Mouse (Mus musculus) neural tube, embryonic 15.5 days (tissue): ENCODE data around the gene Dhrs7b. TPM values are rescaled to one million over a fixed set of nuclear protein-coding genes. Genes with fewer than 3 reads are reported as not detected.
"Not testable (repeated sequence)": the region's sequence is repeated elsewhere in the genome, so short reads cannot be mapped to it uniquely, and the experiment has no call there.

Experiments used
- ATAC-seq: fragments of 200-750 bp; cut with Nextera tagmentation; 2 replicates; pipeline ENCODE4 v1.8.0; 2017; ENCODE audit warnings: mild to moderate bottlenecking, moderate TSS enrichment, moderate library complexity; ENCODE audit not compliant: low FRiP score
- H3K27ac ChIP-seq: fragments of 300-500 bp; sonication (generic); replicated peaks from 2 replicates; pipeline ENCODE4 v1.5.1; 2015; ENCODE audit warnings: mild to moderate bottlenecking, inconsistent platforms
- H3K27me3 ChIP-seq: fragments of 300-500 bp; sonication (generic); replicated peaks from 2 replicates; pipeline ENCODE4 v1.6.1; 2015; ENCODE audit warnings: inconsistent platforms
- H3K36me3 ChIP-seq: fragments of 300-500 bp; sonication (generic); 2 replicates; pipeline ENCODE4 v1.6.1; 2015; ENCODE audit warnings: inconsistent platforms
- H3K4me1 ChIP-seq: fragments of 300-500 bp; sonication (generic); 2 replicates; pipeline ENCODE4 v1.6.1; 2015; ENCODE audit warnings: inconsistent platforms
- H3K4me2 ChIP-seq: fragments of 300-500 bp; sonication (generic); 2 replicates; pipeline ENCODE4 v1.6.1; 2015; ENCODE audit warnings: inconsistent platforms, mild to moderate bottlenecking, moderate library complexity
- H3K4me3 ChIP-seq: fragments of 300-500 bp; sonication (generic); replicated peaks from 2 replicates; pipeline ENCODE4 v1.5.1; 2015; ENCODE audit warnings: mild to moderate bottlenecking, inconsistent platforms
- H3K9ac ChIP-seq: fragments of 300-500 bp; sonication (generic); replicated peaks from 2 replicates; pipeline ENCODE4 v1.6.1; 2015; ENCODE audit warnings: mild to moderate bottlenecking, inconsistent platforms
- H3K9me3 ChIP-seq: fragments of 300-500 bp; sonication (generic); replicated peaks from 2 replicates; pipeline ENCODE4 v1.6.1; 2016; ENCODE audit warnings: inconsistent platforms
- WGBS: fragments of 180-500 bp; shearing (Covaris S2); methylation state at CpG from one replicate; pipeline ENCODE4 v1.1.7; 2015; ENCODE audit warnings: mixed read lengths; 5-methylcytosine and 5-hydroxymethylcytosine counted together
- polyA plus RNA-seq: library from polyadenylated mRNA; unstranded; fragments of >200 nt; fragmentation: Nextera tagmentation; extraction: Ambion mirVana; gene quantifications from 2 replicates; pipeline ENCODE4 v1.2.1, GENCODE M21; 2015

Dhrs7b gene
- polyA plus RNA-seq, 1 experiment from 2014 or later = 38.4 TPM

DNA sequence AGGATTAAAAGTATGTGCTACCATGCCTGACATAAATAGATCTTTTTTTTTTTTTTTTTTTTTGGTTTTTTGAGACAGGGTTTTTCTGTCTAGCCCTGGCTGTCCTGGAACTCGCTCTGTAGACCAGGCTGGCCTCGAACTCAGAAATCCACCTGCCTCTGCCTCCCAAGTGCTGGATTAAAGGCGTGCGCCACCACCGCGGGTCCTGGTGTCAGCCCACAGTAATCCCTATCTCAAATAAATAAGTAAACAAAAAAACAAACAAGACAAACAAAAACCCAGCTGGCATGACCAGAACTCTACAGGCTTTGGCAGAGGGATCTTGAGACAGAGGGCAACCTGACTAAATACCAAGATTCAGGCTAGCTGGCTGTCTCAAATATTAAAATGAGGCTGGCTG is 18.8 kb upstream of the Dhrs7b start, which contains the start of gene Shmt1:
Shmt1 (minus strand) TSS at position 101 of the 400 bp plus-strand sequence.
- H3K27ac ChIP-seq, H3K27me3 ChIP-seq, H3K4me1 ChIP-seq, H3K9ac ChIP-seq, H3K9me3 ChIP-seq, H3K36me3 ChIP-seq, ATAC-seq: not testable (repeated sequence)
- Histone ChIP-seq H3K4me2 (peak within 1 kb of the TSS; percentile 97), H3K4me3 (peak within 1 kb of the TSS; percentile 50)
- WGBS = 28% methylated on average over 6 of the region's 6 CpGs

DNA sequence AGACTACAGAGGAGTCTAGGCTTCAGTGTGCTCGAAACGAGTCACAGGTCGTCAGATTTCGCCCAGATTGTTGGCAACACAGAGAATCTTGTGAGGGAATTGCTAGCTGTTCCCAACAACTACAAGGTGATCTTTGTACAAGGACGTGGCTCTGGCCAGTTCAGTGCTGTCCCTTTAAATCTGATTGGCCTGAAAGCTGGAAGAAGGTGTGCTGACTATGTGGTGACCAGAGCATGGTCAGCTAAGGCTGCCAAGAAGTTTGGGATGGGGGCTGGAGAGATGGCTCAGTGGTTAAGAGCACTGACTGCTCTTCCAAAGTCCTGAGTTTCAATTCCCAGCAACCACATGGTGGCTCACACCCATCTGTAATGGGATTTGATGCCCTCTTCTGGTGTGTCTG is 14.0 kb upstream of the Dhrs7b start:
- no peaks in the 10 kb centered on the region for H3K9me3 ChIP-seq
- ATAC-seq = no peak
- 71% methylated on average over 5 of the region's 5 CpGs for WGBS

DNA sequence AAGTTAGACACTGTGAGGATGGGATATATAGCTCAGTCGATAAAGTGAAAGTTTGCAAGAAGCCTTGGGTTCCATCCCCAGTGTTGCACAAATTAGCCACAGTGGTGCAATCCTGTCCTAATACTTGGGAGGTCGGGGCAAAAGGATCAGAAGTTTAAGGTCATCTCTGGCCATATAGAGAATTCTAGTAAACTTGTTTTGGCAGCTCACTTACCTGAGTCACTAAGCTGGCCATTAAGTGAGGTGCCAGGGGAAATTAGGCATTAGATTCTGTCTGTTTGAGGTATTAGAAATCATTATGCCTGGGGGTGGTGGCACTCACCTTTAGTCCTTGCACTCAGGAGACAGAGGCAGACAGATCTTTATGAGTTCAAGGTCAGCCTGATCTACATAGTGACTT is 6.7 kb upstream of the Dhrs7b start:
- Histone ChIP-seq H3K4me3 (no peak overlapping the region), H3K9me3 (no peaks in the 10 kb centered on the region), H3K27me3 (no peaks in the 10 kb centered on the region), H3K27ac (no peak overlapping the region), H3K4me1 (no peaks in the 10 kb centered on the region), H3K9ac (no peak overlapping the region), H3K4me2 (no peak overlapping the region), H3K36me3 (no peaks in the 10 kb centered on the region)
- 70% methylated on average over 2 of the region's 2 CpGs for WGBS
- no peak for ATAC-seq

More for the DNA sequence above, 14.0 kb upstream of the Dhrs7b start:
- no peaks in the 10 kb centered on the region for H3K27me3 ChIP-seq
- H3K4me3 ChIP-seq = no peak overlapping the region
- no peak overlapping the region for H3K27ac ChIP-seq
- H3K4me2 ChIP-seq = no peak overlapping the region
- H3K4me1 ChIP-seq = 0 out of 2 replicates have a peak, but pooled peaks cover under 1% of the 10 kb centered on the region
- no peak overlapping the region for H3K9ac ChIP-seq
- H3K36me3 ChIP-seq = no peaks in the 10 kb centered on the region

DNA sequence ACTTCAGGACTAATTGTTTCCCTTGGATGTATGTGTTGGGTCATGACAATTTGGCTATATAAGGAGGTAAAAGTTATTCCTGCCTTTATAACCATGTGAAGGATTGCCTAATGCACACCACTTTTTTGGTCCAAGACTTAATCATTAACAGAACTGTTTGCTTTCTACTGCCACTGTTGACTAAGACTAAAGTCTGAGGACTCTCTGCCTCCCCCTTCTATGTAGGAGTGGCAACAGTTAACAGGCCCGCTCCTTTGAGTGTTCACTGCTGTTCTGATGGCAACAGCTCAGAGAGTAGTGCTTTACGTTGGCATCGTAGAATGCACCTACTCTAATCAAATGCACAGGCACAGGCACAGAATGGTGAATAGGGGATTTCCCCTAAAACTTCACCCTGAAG is 5.2 kb upstream of the Dhrs7b start:
- 83% methylated on average over 3 of the region's 3 CpGs for WGBS

DNA sequence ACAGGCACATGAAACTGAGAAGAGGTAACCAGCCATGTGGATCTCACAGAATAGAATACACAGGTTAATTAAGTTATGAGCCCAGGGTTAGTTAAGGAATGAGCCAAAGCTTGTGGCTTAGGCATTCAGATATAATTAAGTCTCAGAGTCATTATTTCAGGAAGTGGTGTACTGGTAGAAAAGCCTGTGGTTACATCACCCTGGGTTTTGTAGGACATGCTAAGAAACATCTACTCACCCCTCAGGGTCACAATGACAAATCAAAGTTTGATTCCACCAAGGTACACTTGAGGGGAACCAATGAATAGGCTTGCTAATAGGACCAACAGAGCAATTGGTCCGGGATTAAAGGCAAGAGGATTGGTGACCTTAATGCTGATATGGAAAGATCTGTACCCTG is 3.7 kb upstream of the Dhrs7b start:
- no peak overlapping the region for H3K9ac ChIP-seq
- H3K27ac ChIP-seq = no peak overlapping the region
- no peak overlapping the region for H3K4me2 ChIP-seq
- no peak for ATAC-seq
- H3K36me3 ChIP-seq = no peaks in the 10 kb centered on the region
- peaks cover 10% of the 10 kb centered on the region for H3K4me1 ChIP-seq
- 52% methylated on average over 1 of the region's 1 CpGs for WGBS
- H3K4me3 ChIP-seq = no peak overlapping the region
- no peaks in the 10 kb centered on the region for H3K27me3 ChIP-seq
- no peaks in the 10 kb centered on the region for H3K9me3 ChIP-seq

More for the DNA sequence above, 5.2 kb upstream of the Dhrs7b start:
- no peak overlapping the region for H3K9ac ChIP-seq
- H3K4me3 ChIP-seq = no peak overlapping the region
- no peaks in the 10 kb centered on the region for H3K27me3 ChIP-seq
- H3K27ac ChIP-seq = no peak overlapping the region
- no peaks in the 10 kb centered on the region for H3K9me3 ChIP-seq
- H3K4me2 ChIP-seq = no peak overlapping the region
- no peaks in the 10 kb centered on the region for H3K36me3 ChIP-seq
- 0 out of 2 replicates have a peak, but pooled peaks cover 2% of the 10 kb centered on the region for H3K4me1 ChIP-seq
- ATAC-seq = no peak

DNA sequence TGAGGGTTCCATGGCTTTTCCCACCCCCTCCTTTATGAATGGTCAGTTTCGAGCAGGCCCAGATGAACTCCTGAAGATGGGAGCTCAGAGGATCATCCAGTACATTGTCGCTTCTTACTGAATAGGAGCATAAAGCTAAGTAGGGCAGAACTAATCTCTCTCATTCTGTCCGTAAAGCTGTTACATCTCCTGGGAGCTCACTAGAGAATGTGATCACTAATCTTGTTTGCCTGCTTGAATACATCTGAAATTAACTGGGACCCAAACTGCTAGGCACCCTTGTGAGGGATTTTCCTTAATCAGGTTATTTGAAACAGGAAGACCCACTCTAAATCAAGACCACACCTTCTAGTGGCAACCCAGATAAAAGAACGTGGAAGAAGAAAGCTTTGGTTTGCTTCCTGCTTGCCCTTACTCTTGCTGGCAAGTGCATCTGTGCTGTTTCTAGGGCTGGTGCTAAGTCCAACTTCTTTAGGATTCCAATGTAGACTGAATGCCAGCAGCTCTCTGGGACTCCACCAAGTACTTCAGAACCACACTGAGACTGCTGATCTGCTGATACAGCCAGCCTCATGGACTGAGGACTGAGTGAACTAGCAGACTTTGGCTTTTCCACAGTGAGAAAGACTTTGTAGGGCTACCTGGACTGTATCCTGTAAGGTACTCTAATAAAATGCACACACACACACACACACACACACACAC is 3.0 kb upstream of the Dhrs7b start:
- no peaks in the 10 kb centered on the region for H3K9me3 ChIP-seq
- H3K27me3 ChIP-seq = no peaks in the 10 kb centered on the region
- no peak for ATAC-seq
- H3K27ac ChIP-seq = no peak overlapping the region
- 34% methylated on average over 4 of the region's 4 CpGs for WGBS
- H3K4me2 ChIP-seq = no peak overlapping the region
- H3K36me3 ChIP-seq = no peaks in the 10 kb centered on the region
- H3K4me3 ChIP-seq = no peak overlapping the region
- no peak overlapping the region for H3K9ac ChIP-seq
- H3K4me1 ChIP-seq = peaks cover 11% of the 10 kb centered on the region

DNA sequence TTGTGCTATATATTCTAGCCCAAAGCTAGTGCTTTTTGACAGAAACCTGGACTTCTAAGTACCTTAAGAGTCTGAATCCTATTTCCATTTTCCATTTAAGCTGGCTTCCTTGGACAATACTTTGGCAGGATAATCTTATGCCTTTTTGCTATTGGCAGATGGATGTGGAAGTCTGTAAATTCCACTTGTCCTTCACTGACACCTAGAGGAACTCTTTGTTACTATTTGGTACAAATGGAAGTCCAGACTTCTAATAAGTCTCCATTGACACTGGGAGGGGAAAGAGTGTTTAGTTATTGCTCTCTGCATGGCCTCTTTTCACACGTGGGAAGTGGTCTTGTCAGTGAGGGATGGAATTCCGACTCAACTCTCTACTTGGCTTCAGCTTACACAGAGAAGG is 1.5 kb upstream of the Dhrs7b start:
- no peaks in the 10 kb centered on the region for H3K27me3 ChIP-seq
- peaks cover 11% of the 10 kb centered on the region for H3K4me1 ChIP-seq
- 43% methylated on average over 2 of the region's 2 CpGs for WGBS
- no peak overlapping the region for H3K27ac ChIP-seq
- H3K4me2 ChIP-seq = no peak overlapping the region
- H3K36me3 ChIP-seq = no peaks in the 10 kb centered on the region
- no peak for ATAC-seq
- H3K9me3 ChIP-seq = no peaks in the 10 kb centered on the region
- H3K4me3 ChIP-seq = no peak overlapping the region
- H3K9ac ChIP-seq = no peak overlapping the region

DNA sequence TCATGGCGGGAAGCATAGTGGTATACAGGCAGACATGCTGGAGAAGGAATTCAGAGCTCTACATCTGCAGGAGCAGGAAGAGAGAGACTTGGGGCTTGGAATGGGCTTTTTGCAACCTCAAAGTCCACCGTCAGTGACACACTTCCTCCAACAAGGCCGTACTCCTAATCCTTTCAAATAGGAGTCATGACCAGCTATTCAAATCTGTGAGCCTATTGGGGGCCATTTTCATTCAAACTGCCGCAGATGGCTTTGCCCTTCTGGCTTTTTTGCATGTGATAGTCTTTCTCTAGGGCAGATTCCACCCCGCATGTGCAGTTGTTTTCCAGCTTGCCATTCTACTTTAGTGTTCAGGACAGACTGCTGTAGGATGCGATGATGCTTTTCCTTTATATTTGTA is 6.5 kb downstream of the Dhrs7b start:
- no peaks in the 10 kb centered on the region for H3K4me1 ChIP-seq
- H3K27me3 ChIP-seq = no peaks in the 10 kb centered on the region
- WGBS = 92% methylated on average over 6 of the region's 6 CpGs
- no peak overlapping the region for H3K4me3 ChIP-seq
- no peaks in the 10 kb centered on the region for H3K36me3 ChIP-seq
- no peak for ATAC-seq
- no peak overlapping the region for H3K27ac ChIP-seq
- no peak overlapping the region for H3K9ac ChIP-seq
- H3K4me2 ChIP-seq = no peak overlapping the region
- no peaks in the 10 kb centered on the region for H3K9me3 ChIP-seq

DNA sequence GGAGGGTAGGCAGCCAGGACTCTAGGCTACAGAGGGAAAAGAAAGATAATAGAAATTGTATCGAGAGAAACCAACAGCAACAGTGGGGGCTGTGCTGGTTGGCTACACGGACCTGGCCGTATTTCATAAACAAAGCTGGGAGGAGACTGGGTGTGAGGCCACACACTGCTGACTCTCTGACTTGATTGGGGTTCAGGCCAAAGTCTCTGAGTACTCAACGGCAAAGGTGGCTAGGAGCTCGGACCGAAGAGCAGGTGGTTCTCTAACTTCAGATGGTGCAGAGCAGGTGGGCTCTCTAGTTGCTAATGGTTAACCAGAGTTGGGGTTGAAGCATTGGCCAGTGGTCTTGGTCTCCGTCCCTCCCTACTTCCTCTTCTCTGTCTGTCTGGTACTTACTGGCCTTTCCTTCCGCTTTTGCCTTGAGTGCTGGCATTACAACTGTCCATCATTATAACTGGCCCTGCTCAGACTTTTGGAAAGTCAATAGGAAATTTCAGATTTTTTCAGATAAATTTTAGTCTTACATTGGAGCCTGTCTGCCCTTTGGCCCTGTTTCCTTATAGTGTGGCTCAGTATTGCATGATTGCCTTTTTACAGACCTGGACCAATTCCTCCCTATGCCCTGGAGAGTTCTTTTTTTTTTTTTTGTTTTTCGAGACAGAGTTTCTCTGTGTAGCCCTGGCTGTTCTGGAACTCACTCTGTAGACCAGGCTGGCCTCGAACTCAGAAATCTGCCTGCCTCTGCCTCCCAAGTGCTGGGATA is 7.4 kb downstream of the Dhrs7b start:
- Histone ChIP-seq H3K4me3 (no peak overlapping the region), H3K9me3 (no peaks in the 10 kb centered on the region), H3K27me3 (no peaks in the 10 kb centered on the region), H3K36me3 (no peaks in the 10 kb centered on the region), H3K4me2 (no peak overlapping the region), H3K27ac (no peak overlapping the region), H3K4me1 (no peaks in the 10 kb centered on the region), H3K9ac (no peak overlapping the region)
- WGBS = 94% methylated on average over 10 of the region's 10 CpGs
- no peak for ATAC-seq

DNA sequence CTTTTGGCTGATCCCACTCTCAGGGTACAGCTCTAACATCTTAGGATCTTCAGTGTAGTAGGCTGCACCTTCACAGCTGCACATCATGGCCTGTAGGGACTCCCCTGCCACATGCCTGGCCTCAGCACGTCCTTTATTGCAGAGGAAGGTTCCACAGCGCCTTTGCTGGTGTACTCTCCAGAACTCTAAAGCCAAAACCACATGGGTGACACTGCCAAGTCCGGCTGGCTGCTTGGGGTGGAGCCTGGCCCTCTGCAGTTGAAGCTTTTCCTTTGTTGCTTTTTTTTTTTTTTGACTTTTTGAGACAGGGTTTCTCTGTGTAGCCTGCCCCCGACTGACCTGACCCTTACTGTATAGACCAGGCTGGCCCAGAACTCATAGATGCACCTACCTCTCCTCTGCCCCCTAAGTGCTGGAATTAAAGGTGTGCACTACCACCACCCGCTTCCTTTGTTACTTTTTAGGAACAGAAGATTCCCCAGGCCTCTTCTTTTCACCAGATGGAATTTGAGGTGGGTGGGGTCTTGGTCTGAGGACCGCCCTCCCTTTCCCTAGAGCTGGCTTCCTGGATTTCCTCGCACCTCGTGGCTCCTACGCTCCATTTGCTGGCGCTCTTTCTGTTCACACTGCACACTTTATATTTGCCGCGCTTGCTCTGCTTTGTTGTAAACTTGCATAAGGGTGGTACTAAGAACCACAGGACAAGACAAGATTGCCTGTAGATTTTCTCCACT is 11.2 kb downstream of the Dhrs7b start:
- H3K9me3 ChIP-seq = no peaks in the 10 kb centered on the region
- H3K9ac ChIP-seq = no peak overlapping the region
- H3K4me3 ChIP-seq = no peak overlapping the region
- H3K27ac ChIP-seq = no peak overlapping the region
- H3K4me1 ChIP-seq = no peaks in the 10 kb centered on the region
- ATAC-seq = no peak
- WGBS = 76% methylated on average over 12 of the region's 12 CpGs
- H3K4me2 ChIP-seq = no peak overlapping the region
- H3K27me3 ChIP-seq = no peaks in the 10 kb centered on the region
- H3K36me3 ChIP-seq = peaks cover 2% of the 10 kb centered on the region

DNA sequence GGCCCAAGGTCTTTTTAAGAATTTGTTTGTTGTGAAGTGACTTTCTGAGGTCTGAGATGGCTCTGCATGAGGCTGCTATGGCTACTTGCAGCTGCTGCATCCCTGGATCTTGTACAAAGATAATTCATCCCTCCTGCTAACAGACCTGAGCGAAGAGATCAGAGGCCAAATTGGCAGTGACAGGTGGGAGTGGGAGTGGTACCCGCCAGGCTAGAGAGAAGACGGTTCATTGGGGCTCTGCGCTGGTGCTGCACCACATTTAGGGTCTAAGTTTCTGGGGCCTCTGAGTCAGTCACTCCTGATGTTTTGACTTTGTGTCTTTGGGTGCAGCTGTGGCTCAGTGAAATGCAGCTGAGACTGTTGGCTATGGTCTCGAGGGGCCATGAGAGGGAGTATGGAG is 13.0 kb downstream of the Dhrs7b start:
- H3K27ac ChIP-seq = no peak overlapping the region
- no peak overlapping the region for H3K4me2 ChIP-seq
- H3K9me3 ChIP-seq = no peaks in the 10 kb centered on the region
- ATAC-seq = no peak
- 92% methylated on average over 5 of the region's 5 CpGs for WGBS
- H3K4me1 ChIP-seq = no peaks in the 10 kb centered on the region
- H3K4me3 ChIP-seq = no peak overlapping the region
- H3K36me3 ChIP-seq = peaks cover 13% of the 10 kb centered on the region
- no peak overlapping the region for H3K9ac ChIP-seq
- H3K27me3 ChIP-seq = no peaks in the 10 kb centered on the region
